Mouse (Mus musculus): ENCODE data around the gene D430019H16Rik. TPM values are rescaled to one million over a fixed set of nuclear protein-coding genes. Genes with fewer than 3 reads are reported as not detected.

The D430019H16Rik gene
- polyA plus RNA-seq, 2 experiments from 2014 or later: 0.26 to 0.51 TPM

GRCm38 (mm10) chr12:105541590-105542402 is 88.1 kb downstream of the D430019H16Rik start:
- ATAC-seq: no peak

GRCm38 (mm10) chr12:105542513-105542912 is 88.9 kb downstream of the D430019H16Rik start:
- ATAC-seq: no peak

Other genes with a start within 250 kb of the D430019H16Rik start
- under 1 TPM in 1 of 2 experiments, not detected in 1; 0.49 TPM for gene Tcl1, start 231.1 kb upstream of the D430019H16Rik start, polyA plus RNA-seq (2017; shearing (Covaris generic))
- not detected for gene Tunar, start 120.0 kb upstream of the D430019H16Rik start, polyA plus RNA-seq (2017; shearing (Covaris generic))
- gene Bdkrb2, start 109.4 kb downstream of the D430019H16Rik start, polyA plus RNA-seq (2017; shearing (Covaris generic)): not detected
- gene Bdkrb1, start 149.2 kb downstream of the D430019H16Rik start, polyA plus RNA-seq (2017; shearing (Covaris generic)): 1 to 10 TPM; 1.0 to 1.1 TPM
- 10 to 100 TPM; 51.6 to 52.4 TPM for gene Gskip, start 231.0 kb downstream of the D430019H16Rik start, polyA plus RNA-seq (2017; shearing (Covaris generic))
- gene Atg2b, start 231.4 kb downstream of the D430019H16Rik start, polyA plus RNA-seq (2017; shearing (Covaris generic)): 10 to 100 TPM in 1 of 2 experiments, 1 to 10 TPM in 1; 8.9 to 12.8 TPM

Measured in activated CD4-positive, CD25-positive, alpha-beta regulatory T cell, adult 4 months (primary cell).